Mouse (Mus musculus) forebrain, embryonic 11.5 days (tissue): ENCODE measurements around the gene Eef1e1. TPM values are rescaled to one million over a fixed set of nuclear protein-coding genes. Genes with fewer than 3 reads are reported as not detected.

Experiments
- ATAC-seq: fragments of 200-750 bp; cut with Nextera tagmentation; replicated peaks from 2 replicates; pipeline ENCODE4 v1.8.0; 2017; ENCODE audit warnings: moderate TSS enrichment; ENCODE audit not compliant: low FRiP score
- DNase-seq: peaks from one replicate; pipeline ENCODE4 v3.0.0-alpha.2; 2017; ENCODE audit warnings: low spot score
- H3K27ac ChIP-seq: fragments of 300-500 bp; sonication (generic); 2 replicates; pipeline ENCODE4 v1.5.1; 2014; ENCODE audit warnings: low read depth, low read length
- H3K27me3 ChIP-seq: fragments of 300-500 bp; sonication (generic); 2 replicates; pipeline ENCODE4 v1.6.1; 2014; ENCODE audit warnings: mild to moderate bottlenecking, low read length, mixed read lengths; ENCODE audit not compliant: control insufficient read depth, insufficient read depth
- H3K36me3 ChIP-seq: fragments of 300-500 bp; sonication (generic); 2 replicates; pipeline ENCODE4 v1.6.1; 2014; ENCODE audit warnings: mild to moderate bottlenecking, low read length, moderate library complexity, mixed read lengths; ENCODE audit not compliant: control insufficient read depth, insufficient read depth
- H3K4me1 ChIP-seq: fragments of 300-500 bp; sonication (generic); replicated peaks from 2 replicates; pipeline ENCODE4 v1.6.1; 2014; ENCODE audit warnings: low read length, mixed read lengths; ENCODE audit not compliant: control insufficient read depth, insufficient read depth
- H3K4me2 ChIP-seq: fragments of 300-500 bp; sonication (generic); 2 replicates; pipeline ENCODE4 v1.6.1; 2014; ENCODE audit warnings: low read depth, mild to moderate bottlenecking, low read length, moderate library complexity, mixed read lengths; ENCODE audit not compliant: severe bottlenecking
- H3K4me3 ChIP-seq: fragments of 300-500 bp; sonication (generic); 2 replicates; pipeline ENCODE4 v1.5.1; 2014; ENCODE audit warnings: low read depth, low read length
- H3K9ac ChIP-seq: fragments of 300-500 bp; sonication (generic); 2 replicates; pipeline ENCODE4 v1.6.1; 2014; ENCODE audit warnings: low read length
- H3K9me3 ChIP-seq: fragments of 300-500 bp; sonication (generic); 2 replicates; pipeline ENCODE4 v1.6.1; 2016; ENCODE audit warnings: low read length, mixed read lengths; ENCODE audit not compliant: control insufficient read depth
- WGBS: fragments of 180-500 bp; shearing (Covaris S2); extraction: QIAGEN DNeasy Blood & Tissue Kit; methylation state at CpG from one replicate; pipeline ENCODE4 v1.1.7; 2014; 5-methylcytosine and 5-hydroxymethylcytosine counted together
- polyA plus RNA-seq: library from polyadenylated mRNA; unstranded; fragments of >200 nt; fragmentation: Nextera tagmentation; extraction: Ambion mirVana; gene quantifications from 2 replicates; pipeline ENCODE4 v1.2.1, GENCODE M21; 2014

Gene Eef1e1
- polyA plus RNA-seq, 1 experiment from 2014 or later, result 65.6 TPM

- Histone ChIP-seq H3K36me3 (peaks cover 1% of the 10 kb centered on the region; the same call in 1 of the 2 replicates), H3K4me3 (no peak overlapping the region), H3K27ac (no peak overlapping the region), H3K27me3 (no peaks in the 10 kb centered on the region), H3K9ac (no peak overlapping the region), H3K4me2 (no peak overlapping the region), H3K4me1 (peaks cover 3% of the 10 kb centered on the region; the same call in 1 of the 2 replicates), H3K9me3 (no peaks in the 10 kb centered on the region)
- no peak for ATAC-seq
- no peak for DNase-seq
- WGBS, result 86% methylated on average over 12 of the region's 12 CpGs
Measured at GRCm38 (mm10) chr13:38659524-38660136, 772 bp upstream of the Eef1e1 start.

GRCm38 (mm10) chr13:38657865-38658264, 993 bp downstream of the Eef1e1 start:
- Histone ChIP-seq H3K27me3 (no peaks in the 10 kb centered on the region), H3K4me3 (peak overlapping the region; percentile 92), H3K27ac (no peak overlapping the region), H3K36me3 (peaks cover 6% of the 10 kb centered on the region; the same call in 1 of the 2 replicates), H3K4me2 (peak overlapping the region; percentile 78), H3K9ac (peak overlapping the region; percentile 90), H3K4me1 (peaks cover 3% of the 10 kb centered on the region; the same call in 1 of the 2 replicates), H3K9me3 (no peaks in the 10 kb centered on the region)
- WGBS, result 23% methylated on average over 4 of the region's 4 CpGs
- ATAC-seq, result no peak
- DNase-seq, result no peak

- WGBS, result 94% methylated on average over 4 of the region's 4 CpGs
- no peak overlapping the region for H3K9ac ChIP-seq
- H3K4me2 ChIP-seq, result no peak overlapping the region
- DNase-seq (no peak), ATAC-seq (no peak)
- H3K4me1 ChIP-seq, result no peaks in the 10 kb centered on the region
- H3K9me3 ChIP-seq, result no peaks in the 10 kb centered on the region
- no peak overlapping the region for H3K4me3 ChIP-seq
- H3K27ac ChIP-seq, result no peak overlapping the region
- H3K36me3 ChIP-seq, result peaks cover 19% of the 10 kb centered on the region
- H3K27me3 ChIP-seq, result no peaks in the 10 kb centered on the region
Measured at GRCm38 (mm10) chr13:38650292-38650691, 8.6 kb downstream of the Eef1e1 start.

GRCm38 (mm10) chr13:38649069-38649468, 9.8 kb downstream of the Eef1e1 start:
- WGBS, result 93% methylated on average over 4 of the region's 4 CpGs
- Histone ChIP-seq H3K4me1 (no peaks in the 10 kb centered on the region), H3K27ac (no peak overlapping the region), H3K9me3 (no peaks in the 10 kb centered on the region), H3K4me2 (no peak overlapping the region), H3K36me3 (peaks cover 21% of the 10 kb centered on the region), H3K4me3 (no peak overlapping the region), H3K9ac (no peak overlapping the region), H3K27me3 (no peaks in the 10 kb centered on the region)
- ATAC-seq (no peak), DNase-seq (no peak)

GRCm38 (mm10) chr13:38641414-38641813, 17.4 kb downstream of the Eef1e1 start:
- H3K27ac ChIP-seq, result no peak overlapping the region
- DNase-seq, result no peak
- peaks cover 15% of the 10 kb centered on the region for H3K36me3 ChIP-seq
- no peak overlapping the region for H3K4me3 ChIP-seq
- no peaks in the 10 kb centered on the region for H3K4me1 ChIP-seq
- no peak overlapping the region for H3K9ac ChIP-seq
- no peak for ATAC-seq
- no peak overlapping the region for H3K4me2 ChIP-seq
- WGBS, result 95% methylated on average over 5 of the region's 5 CpGs
- H3K27me3 ChIP-seq, result no peaks in the 10 kb centered on the region
- H3K9me3 ChIP-seq, result no peaks in the 10 kb centered on the region

GRCm38 (mm10) chr13:38640961-38641360, 17.9 kb downstream of the Eef1e1 start:
- ATAC-seq, result no peak

GRCm38 (mm10) chr13:38638694-38639093, 20.2 kb downstream of the Eef1e1 start:
- DNase-seq, result no peak
- Histone ChIP-seq H3K9ac (no peak overlapping the region), H3K4me3 (no peak overlapping the region), H3K9me3 (no peaks in the 10 kb centered on the region), H3K27ac (no peak overlapping the region), H3K4me2 (no peak overlapping the region), H3K4me1 (peaks cover 1% of the 10 kb centered on the region; the same call in 1 of the 2 replicates), H3K36me3 (peaks cover 4% of the 10 kb centered on the region), H3K27me3 (no peaks in the 10 kb centered on the region)
- WGBS, result 78% methylated on average over 11 of the region's 11 CpGs
- ATAC-seq, result no peak

More at GRCm38 (mm10) chr13:38640961-38641360, 17.9 kb downstream of the Eef1e1 start:
- no peak for DNase-seq
- Histone ChIP-seq H3K4me3 (no peak overlapping the region), H3K27ac (no peak overlapping the region), H3K4me1 (no peaks in the 10 kb centered on the region), H3K9me3 (no peaks in the 10 kb centered on the region), H3K36me3 (peaks cover 15% of the 10 kb centered on the region), H3K9ac (no peak overlapping the region), H3K27me3 (no peaks in the 10 kb centered on the region), H3K4me2 (no peak overlapping the region)
- WGBS, result 92% methylated on average over 5 of the region's 5 CpGs

- Histone ChIP-seq H3K4me3 (peak within 1 kb of the TSS; percentile 64), H3K4me2 (peak within 1 kb of the TSS; percentile 74), H3K9ac (peak within 1 kb of the TSS; percentile 69), H3K9me3 (no peaks in the 10 kb centered on the region), H3K27ac (no peak within 1 kb of the TSS), H3K36me3 (no peaks in the 10 kb centered on the region), H3K27me3 (no peaks in the 10 kb centered on the region), H3K4me1 (peaks cover 1% of the 10 kb centered on the region; the same call in 1 of the 2 replicates)
- under 1% methylated on average over 44 of the region's 44 CpGs for WGBS
- ATAC-seq (peak; percentile 96), DNase-seq (peak; percentile 97)
Measured at GRCm38 (mm10) chr13:38634800-38635269, 24.0 kb downstream of the Eef1e1 start, which contains the start of gene Bloc1s5. Gene Bloc1s5, minus strand, starts transcription at chr13:38635109.
